Mouse (Mus musculus): Measurements from ENCODE around the gene Vmn2r23. TPM values are rescaled to one million over a fixed set of nuclear protein-coding genes. Genes with fewer than 3 reads are reported as not detected.
A peak's percentile ranks its signal among the peaks of the same experiment; 100 is the strongest.
"Not testable (repeated sequence)": the region's sequence is repeated elsewhere in the genome, so short reads cannot be mapped to it uniquely, and the experiment has no call there.

The Vmn2r23 gene
- not detected in 2 replicates for polyA plus RNA-seq (2016; fragmentation: Nextera tagmentation; extraction: Ambion mirVana)

- Histone ChIP-seq H3K9ac (no peak within 1 kb of the TSS), H3K27me3 (replicated peaks) (no peaks in the 10 kb centered on the region), H3K27ac (no peak within 1 kb of the TSS), H3K4me2 (replicated peaks) (no peak within 1 kb of the TSS), H3K9me3 (no peaks in the 10 kb centered on the region), H3K4me3 (no peak within 1 kb of the TSS), H3K36me3 (no peaks in the 10 kb centered on the region), H3K4me1 (no peaks in the 10 kb centered on the region)
- no peak for ATAC-seq (ENCODE audit: low FRiP score, low read depth)
- 91% methylated on average over 1 of the region's 1 CpGs for WGBS
Measured at GRCm38 (mm10) chr6:123702370-123702769, at the start of gene Vmn2r23. Gene Vmn2r23, plus strand, starts transcription at chr6:123702670.

GRCm38 (mm10) chr6:123657040-123657439, 45.4 kb upstream of the Vmn2r23 start:
- Histone ChIP-seq H3K9ac (no peak overlapping the region), H3K27me3 (replicated peaks) (no peaks in the 10 kb centered on the region), H3K36me3 (no peaks in the 10 kb centered on the region), H3K27ac (no peak overlapping the region), H3K4me3 (no peak overlapping the region), H3K4me2 (replicated peaks) (no peak overlapping the region), H3K4me1 (no peaks in the 10 kb centered on the region), H3K9me3 (no peaks in the 10 kb centered on the region)
- WGBS, result 71% methylated on average over 6 of the region's 6 CpGs
- no peak for ATAC-seq (ENCODE audit: low FRiP score, low read depth)

GRCm38 (mm10) chr6:123696639-123697038, 5.8 kb upstream of the Vmn2r23 start:
- not testable (repeated sequence) for H3K27me3 ChIP-seq (replicated peaks); ATAC-seq (ENCODE audit: low FRiP score, low read depth); H3K36me3 ChIP-seq; H3K4me1 ChIP-seq; H3K4me3 ChIP-seq; H3K9ac ChIP-seq; H3K9me3 ChIP-seq; H3K4me2 ChIP-seq (replicated peaks); H3K27ac ChIP-seq
- WGBS, result 26% methylated on average over 1 of the region's 1 CpGs

GRCm38 (mm10) chr6:123697213-123697612, 5.3 kb upstream of the Vmn2r23 start:
- H3K4me1 ChIP-seq, result no peaks in the 10 kb centered on the region
- ATAC-seq (ENCODE audit: low FRiP score, low read depth), result peak; percentile 79
- no peak overlapping the region for H3K4me2 ChIP-seq (replicated peaks)
- H3K27me3 ChIP-seq (replicated peaks), result no peaks in the 10 kb centered on the region
- H3K9me3 ChIP-seq, result no peaks in the 10 kb centered on the region
- no peak overlapping the region for H3K27ac ChIP-seq
- no peak overlapping the region for H3K9ac ChIP-seq
- H3K36me3 ChIP-seq, result no peaks in the 10 kb centered on the region
- no peak overlapping the region for H3K4me3 ChIP-seq

- Histone ChIP-seq H3K36me3 (no peaks in the 10 kb centered on the region), H3K27ac (no peak overlapping the region), H3K4me3 (no peak overlapping the region), H3K4me1 (no peaks in the 10 kb centered on the region), H3K27me3 (replicated peaks) (no peaks in the 10 kb centered on the region), H3K9ac (no peak overlapping the region), H3K4me2 (replicated peaks) (no peak overlapping the region), H3K9me3 (no peaks in the 10 kb centered on the region)
- WGBS, result 85% methylated on average over 3 of the region's 3 CpGs
- no peak for ATAC-seq (ENCODE audit: low FRiP score, low read depth)
Measured at GRCm38 (mm10) chr6:123770031-123770430, 67.6 kb downstream of the Vmn2r23 start.

- Histone ChIP-seq H3K9ac (no peak within 1 kb of the TSS), H3K36me3 (no peaks in the 10 kb centered on the region), H3K4me3 (no peak within 1 kb of the TSS), H3K4me1 (no peaks in the 10 kb centered on the region), H3K4me2 (replicated peaks) (no peak within 1 kb of the TSS), H3K27me3 (replicated peaks) (no peaks in the 10 kb centered on the region), H3K9me3 (no peaks in the 10 kb centered on the region), H3K27ac (no peak within 1 kb of the TSS)
- 78% methylated on average over 1 of the region's 1 CpGs for WGBS
- no peak for ATAC-seq (ENCODE audit: low FRiP score, low read depth)
Measured at GRCm38 (mm10) chr6:123778579-123778978, 76.1 kb downstream of the Vmn2r23 start, which contains the start of gene Vmn2r24. Gene Vmn2r24, plus strand, starts transcription at chr6:123778879.

GRCm38 (mm10) chr6:123784857-123785256, 82.4 kb downstream of the Vmn2r23 start:
- Histone ChIP-seq H3K27ac (no peak overlapping the region), H3K4me3 (no peak overlapping the region), H3K4me2 (replicated peaks) (no peak overlapping the region), H3K27me3 (replicated peaks) (no peaks in the 10 kb centered on the region), H3K36me3 (no peaks in the 10 kb centered on the region), H3K4me1 (no peaks in the 10 kb centered on the region), H3K9ac (no peak overlapping the region), H3K9me3 (no peaks in the 10 kb centered on the region)
- ATAC-seq (ENCODE audit: low FRiP score, low read depth), result no peak
- 64% methylated on average over 2 of the region's 2 CpGs for WGBS

- no peaks in the 10 kb centered on the region for H3K9me3 ChIP-seq
- H3K27ac ChIP-seq, result no peak overlapping the region
- no peak overlapping the region for H3K9ac ChIP-seq
- ATAC-seq (ENCODE audit: low FRiP score, low read depth), result no peak
- H3K4me1 ChIP-seq, result no peaks in the 10 kb centered on the region
- no peaks in the 10 kb centered on the region for H3K36me3 ChIP-seq
- no peak overlapping the region for H3K4me3 ChIP-seq
- WGBS, result 39% methylated on average over 9 of the region's 9 CpGs
- no peaks in the 10 kb centered on the region for H3K27me3 ChIP-seq (replicated peaks)
- no peak overlapping the region for H3K4me2 ChIP-seq (replicated peaks)
Measured at GRCm38 (mm10) chr6:123793746-123794145, 91.3 kb downstream of the Vmn2r23 start.

Other genes starting within 250 kb of the Vmn2r23 start
- gene Vmn2r21, start 169.3 kb upstream of the Vmn2r23 start, polyA plus RNA-seq (2016; fragmentation: Nextera tagmentation; extraction: Ambion mirVana), result not detected in 2 replicates
- not detected in 2 replicates for gene Vmn2r22, start 51.9 kb upstream of the Vmn2r23 start, polyA plus RNA-seq (2016; fragmentation: Nextera tagmentation; extraction: Ambion mirVana)
- gene Vmn2r24, start 76.2 kb downstream of the Vmn2r23 start, polyA plus RNA-seq (2016; fragmentation: Nextera tagmentation; extraction: Ambion mirVana), result not detected in 2 replicates
- not detected in 2 replicates for gene Vmn2r25, start 150.8 kb downstream of the Vmn2r23 start, polyA plus RNA-seq (2016; fragmentation: Nextera tagmentation; extraction: Ambion mirVana)